Mouse (Mus musculus) brain, embryonic 14.5 days (tissue): ENCODE measurements around the gene Hist2h2bb. TPM values are rescaled to one million over a fixed set of nuclear protein-coding genes. Genes with fewer than 3 reads are reported as not detected.

Experiments
- DNase-seq: peaks from one replicate; pipeline ENCODE4 v3.0.0-alpha.2; 2011; ENCODE audit warnings: low read depth
- CTCF ChIP-seq: fragments of 200-500 bp; IDR thresholded peaks from 2 replicates; pipeline ENCODE4 v1.5.1; 2012; ENCODE audit warnings: inconsistent platforms, mild to moderate bottlenecking, moderate library complexity, borderline replicate concordance; ENCODE audit not compliant: insufficient read depth, insufficient read length; ENCODE audit errors: extremely low read depth
- POLR2A ChIP-seq: fragments of 200-500 bp; IDR thresholded peaks from 2 replicates; pipeline ENCODE4 v1.6.1; 2012; ENCODE audit warnings: mild to moderate bottlenecking, inconsistent platforms, borderline replicate concordance; ENCODE audit not compliant: poor library complexity, insufficient read depth, insufficient read length, severe bottlenecking; ENCODE audit errors: extremely low read depth
- polyA plus RNA-seq: library from polyadenylated mRNA; depleted of rRNA; stranded (reverse); fragments of >200 nt; gene quantifications from 2 replicates; pipeline ENCODE4 v1.2.3, GENCODE M21; 2012; rRNA removed

Hist2h2bb gene
- polyA plus RNA-seq, 1 experiment: 14.5 TPM

GRCm38 (mm10) chr3:96300706-96301529 is 31.4 kb downstream of the Hist2h2bb start:
- no peak for DNase-seq
- TF ChIP-seq POLR2A (no peak), CTCF (no peak)

GRCm38 (mm10) chr3:96302076-96302475 is 32.5 kb downstream of the Hist2h2bb start:
- TF ChIP-seq POLR2A (no peak), CTCF (no peak)
- no peak for DNase-seq

- no peak for TF ChIP-seq CTCF
- TF ChIP-seq POLR2A: no peak
- DNase-seq: no peak
Measured at GRCm38 (mm10) chr3:96306506-96306905, 37.0 kb downstream of the Hist2h2bb start.

GRCm38 (mm10) chr3:96309441-96309840 is 39.9 kb downstream of the Hist2h2bb start:
- DNase-seq: no peak
- TF ChIP-seq CTCF (no peak), POLR2A (no peak)

- peak; percentile 5 for DNase-seq
- TF ChIP-seq POLR2A (no peak), CTCF (no peak)
Measured at GRCm38 (mm10) chr3:96312341-96313098, 43.0 kb downstream of the Hist2h2bb start.

Other genes with a start within 250 kb of the Hist2h2bb start
- gene Vps45, start 211.3 kb upstream of the Hist2h2bb start, polyA plus RNA-seq: 30.8 and 31.3 TPM in 2 replicates
- 7.0 and 8.6 TPM in 2 replicates for gene Otud7b, start 165.2 kb upstream of the Hist2h2bb start, polyA plus RNA-seq
- 10.1 and 10.2 TPM in 2 replicates for gene Mtmr11, start 107.7 kb upstream of the Hist2h2bb start, polyA plus RNA-seq
- 112 and 140 TPM in 2 replicates for gene Sf3b4, start 97.4 kb upstream of the Hist2h2bb start, polyA plus RNA-seq
- 101 and 136 TPM in 2 replicates for gene Sv2a, start 88.6 kb upstream of the Hist2h2bb start, polyA plus RNA-seq
- gene Bola1, start 50.0 kb upstream of the Hist2h2bb start, polyA plus RNA-seq: 48.1 and 54.5 TPM in 2 replicates
- gene Hist2h2ab, start 49.9 kb upstream of the Hist2h2bb start, polyA plus RNA-seq: 2.2 and 10.2 TPM in 2 replicates
- 8.3 and 12.6 TPM in 2 replicates for gene Hist2h2ac, start 48.9 kb upstream of the Hist2h2bb start, polyA plus RNA-seq
- 12.3 and 19.6 TPM in 2 replicates for gene Hist2h2be, start 48.6 kb upstream of the Hist2h2bb start, polyA plus RNA-seq
- 62.0 and 84.4 TPM in 2 replicates for gene Hist2h3c2, start 30.6 kb upstream of the Hist2h2bb start, polyA plus RNA-seq
- gene Hist2h2aa2, start 29.5 kb upstream of the Hist2h2bb start, polyA plus RNA-seq: 7.9 and 27.8 TPM in 2 replicates
- 90.6 and 97.0 TPM in 2 replicates for gene Hist2h2aa1, start 24.3 kb upstream of the Hist2h2bb start, polyA plus RNA-seq
- gene Hist2h3c1, start 23.1 kb upstream of the Hist2h2bb start, polyA plus RNA-seq: not detected in 2 replicates
- gene Hist2h4, start 6.4 kb upstream of the Hist2h2bb start, polyA plus RNA-seq: 5.9 and 7.0 TPM in 2 replicates
- gene Hist2h3b, start 1.1 kb upstream of the Hist2h2bb start, polyA plus RNA-seq: 76.5 and 89.8 TPM in 2 replicates
- gene Fcgr1, start 24.2 kb downstream of the Hist2h2bb start, polyA plus RNA-seq: 1.4 and 1.8 TPM in 2 replicates
- 0.05 TPM in 1 of 2 replicates, not detected in the other for gene BC107364, start 182.6 kb downstream of the Hist2h2bb start, polyA plus RNA-seq